Mouse (Mus musculus) left cerebral cortex, adult 2 months (tissue): ENCODE results near the gene Polr2g. TPM values are rescaled to one million over a fixed set of nuclear protein-coding genes. Genes with fewer than 3 reads are reported as not detected.

ENCODE experiments used
- DNase-seq, 2 experiments: peaks; one replicate each; pipeline ENCODE4 v3.0.0; 2021 to 2022; ENCODE audit warnings: low spot score in 2 of 2, mixed read lengths in 1 of 2; ENCODE audit errors: extremely low spot score in 1 of 2
- H3K27ac ChIP-seq: fragments of 200-600 bp; 2 replicates; pipeline ENCODE4 v1.8.1; 2022
- H3K4me3 ChIP-seq: fragments of 200-600 bp; 2 replicates; pipeline ENCODE4 v1.8.1; 2022
- CTCF ChIP-seq: fragments of 200-600 bp; IDR thresholded peaks from 2 replicates; pipeline ENCODE4 v1.8.1; 2022; ENCODE audit warnings: antibody characterized with exemption, mild to moderate bottlenecking, moderate library complexity
- intact Hi-C: fragments of 180-260 bp; cut with DNase I; formaldehyde crosslinking; loops from one replicate; pipeline ENCODE4 v1.15.1; 2025
- total RNA-seq, 2 experiments: library from RNA; stranded (reverse); gene quantifications; 2 replicates each; pipeline ENCODE4 v1.2.3; 2021

Polr2g gene
- total RNA-seq, 2 experiments from 2014 or later: 96.6 to 105 TPM

GRCm38 (mm10) chr19:8774086-8774835 is 24.1 kb downstream of the Polr2g start, which contains the start of gene Tmem179b:
Gene Tmem179b, minus strand, starts transcription at chr19:8774467.
- intact Hi-C loops: loop anchor here (1.0 to 2.0 kb wide), 2 partner anchors 17 to 45 kb away; partner anchors contain the start of genes Nxf1 and Ttc9c
- H3K27ac ChIP-seq: peak within 1 kb of the TSS; percentile 97
- peak; percentile 94 to 96 for DNase-seq
- H3K4me3 ChIP-seq: peak within 1 kb of the TSS; percentile 80
- no peak; the same call in 1 of the 2 replicates for TF ChIP-seq CTCF

DNA sequence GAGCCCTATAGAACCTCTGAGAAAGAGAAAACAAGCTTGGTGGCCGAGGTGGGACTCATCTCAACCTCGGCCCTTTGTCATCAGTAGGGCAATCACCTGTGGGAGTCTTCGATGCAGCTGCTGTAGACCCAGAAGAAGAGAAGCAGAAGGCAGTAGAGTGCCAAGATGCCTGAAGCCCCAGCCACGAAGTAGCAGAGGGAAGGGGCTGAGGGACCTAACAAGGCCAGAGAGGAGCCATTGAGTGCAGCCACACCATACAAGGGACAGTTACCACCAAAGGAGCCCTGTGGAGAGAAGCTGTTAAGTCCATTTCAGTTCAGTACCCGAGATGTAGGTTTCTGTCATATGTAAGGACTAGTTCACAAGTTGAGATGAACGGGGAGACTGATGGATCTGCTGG is 25.0 kb downstream of the Polr2g start:
- no peak for DNase-seq
- intact Hi-C loops: no loop called here
- no peak overlapping the region; the same call in 1 of the 2 replicates for H3K27ac ChIP-seq
- no peak for TF ChIP-seq CTCF
- peak overlapping the region; percentile 80 for H3K4me3 ChIP-seq

DNA sequence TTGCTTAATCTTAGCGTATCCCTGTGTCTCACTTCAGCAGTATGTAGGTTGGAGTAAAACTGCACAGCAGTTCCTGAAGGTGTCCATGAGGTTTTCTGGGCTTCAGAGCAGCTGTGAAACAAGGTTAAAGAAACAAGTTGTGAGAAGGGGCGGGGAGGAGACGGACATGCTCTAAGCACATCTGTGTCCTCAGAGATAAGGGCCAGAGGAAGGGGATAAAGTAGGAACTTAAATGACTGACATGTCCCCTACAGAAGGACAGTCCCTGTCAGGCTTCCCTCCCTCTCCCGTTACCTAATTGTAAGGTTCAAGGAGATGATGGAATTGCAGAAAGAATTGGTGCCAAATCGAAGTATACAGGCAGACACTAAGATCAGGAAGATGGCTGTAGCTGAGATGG is 25.4 kb downstream of the Polr2g start:
- Histone ChIP-seq H3K27ac (no peak overlapping the region), H3K4me3 (no peak overlapping the region)
- TF ChIP-seq CTCF: no peak
- DNase-seq: no peak
- intact Hi-C loops: no loop called here

- Histone ChIP-seq H3K27ac (peak within 1 kb of the TSS; percentile 93), H3K4me3 (peak within 1 kb of the TSS; percentile 67)
- intact Hi-C loops: no loop called here
- peak; percentile 6; the same call in 1 of the 2 replicates for TF ChIP-seq CTCF
- peak; percentile 78 to 79 for DNase-seq
Measured at GRCm38 (mm10) chr19:8770567-8771270, 27.7 kb downstream of the Polr2g start, which contains the start of gene Tmem223. Gene Tmem223, plus strand, starts transcription at chr19:8770996.

DNA sequence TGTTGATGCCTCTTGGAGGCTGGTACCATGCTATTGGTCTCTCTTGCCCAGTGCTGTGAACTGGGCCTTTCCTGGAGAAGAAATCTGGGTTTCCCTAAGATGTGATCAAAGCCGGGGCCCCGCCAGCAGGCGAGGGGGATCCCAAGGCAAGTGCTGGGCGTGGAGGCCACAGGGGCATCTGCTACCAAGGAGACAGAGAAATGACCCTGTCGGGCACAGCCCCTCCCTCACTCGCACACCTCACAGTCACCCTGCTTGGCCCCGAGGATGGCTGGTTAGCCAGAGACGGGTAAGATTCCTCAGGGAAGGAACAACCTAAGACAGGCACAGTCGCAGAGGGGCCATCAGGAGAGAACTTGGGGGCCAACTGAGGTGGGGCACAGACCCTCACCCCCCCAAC is 32.8 kb downstream of the Polr2g start:
- no peak overlapping the region for H3K27ac ChIP-seq
- intact Hi-C loops: no loop called here
- no peak for DNase-seq
- TF ChIP-seq CTCF: no peak
- H3K4me3 ChIP-seq: no peak overlapping the region

DNA sequence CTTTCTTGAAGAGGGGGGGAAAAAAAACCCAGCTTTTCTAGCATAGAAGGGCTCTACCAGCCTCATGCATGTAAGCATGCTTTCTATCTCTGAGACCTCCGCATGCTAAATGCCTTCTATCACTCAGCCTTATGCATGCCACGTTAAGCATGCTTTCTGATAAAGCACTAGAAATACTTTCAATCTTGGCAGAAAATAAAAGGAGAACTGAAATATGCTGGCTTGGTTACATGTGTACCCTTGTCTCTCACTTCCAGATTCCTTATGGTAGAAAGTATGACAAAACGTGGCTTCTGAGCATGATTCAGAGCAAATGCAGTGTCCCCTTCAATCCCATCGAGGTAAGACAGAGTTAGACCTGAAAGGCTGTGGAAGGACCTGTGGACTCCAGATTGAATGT is 35.1 kb downstream of the Polr2g start:
- no peak overlapping the region for H3K27ac ChIP-seq
- no peak for TF ChIP-seq CTCF
- DNase-seq: no peak
- intact Hi-C loops: no loop called here
- H3K4me3 ChIP-seq: no peak overlapping the region

DNA sequence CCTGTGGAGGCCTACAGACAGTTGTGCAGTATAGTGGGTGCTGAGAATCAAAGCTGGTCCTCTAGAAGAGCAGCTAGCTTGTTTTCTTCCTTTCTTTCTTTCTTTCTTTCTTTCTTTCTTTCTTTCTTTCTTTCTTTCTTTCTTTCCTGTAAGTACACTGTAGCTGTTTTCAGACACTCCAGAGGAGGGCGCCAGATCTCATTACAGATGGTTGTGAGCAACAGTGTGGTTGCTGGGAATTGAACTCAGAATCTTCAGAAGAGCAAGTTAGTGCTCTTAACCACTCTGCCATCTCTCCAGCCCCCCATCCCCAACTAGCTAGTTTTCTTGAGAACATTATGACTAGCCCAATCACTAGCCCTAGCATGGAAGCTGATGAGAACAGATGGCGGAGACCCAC is 37.6 kb downstream of the Polr2g start:
- no peak overlapping the region for H3K27ac ChIP-seq
- no peak for DNase-seq
- TF ChIP-seq CTCF: peak; percentile 10; the same call in 1 of the 2 replicates
- intact Hi-C loops: no loop called here
- no peak overlapping the region for H3K4me3 ChIP-seq

- DNase-seq: no peak
- TF ChIP-seq CTCF: no peak
- Histone ChIP-seq H3K27ac (no peak overlapping the region), H3K4me3 (no peak overlapping the region)
- intact Hi-C loops: no loop called here
Measured at GRCm38 (mm10) chr19:8758899-8759298, 39.5 kb downstream of the Polr2g start.

DNA sequence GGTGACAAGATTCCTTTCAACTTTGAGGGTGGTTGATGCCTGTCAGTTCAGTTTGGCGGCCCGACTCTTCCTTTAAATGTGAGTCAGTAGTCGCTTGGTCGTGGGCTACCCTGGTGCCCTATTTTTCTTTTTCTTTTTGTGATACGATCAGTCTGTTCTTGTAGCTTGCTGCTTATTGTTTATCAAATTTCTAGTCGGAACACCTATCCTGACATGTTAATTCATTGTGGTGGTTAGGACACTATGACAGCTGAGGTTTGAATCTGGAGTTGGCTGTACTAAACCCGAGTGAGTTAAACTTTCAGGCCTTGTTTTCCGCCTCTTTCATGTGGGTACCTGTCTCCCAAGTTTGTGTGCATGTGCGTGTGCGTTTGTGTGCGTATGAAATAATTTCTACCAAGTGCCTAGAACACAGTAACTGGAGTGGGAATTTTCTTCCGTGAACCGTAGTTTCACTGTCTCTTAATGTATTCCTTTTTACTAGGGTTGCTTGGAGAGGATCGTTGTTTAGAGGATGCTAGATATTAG is 40.8 kb downstream of the Polr2g start:
- Histone ChIP-seq H3K27ac (peak overlapping the region; percentile 91), H3K4me3 (peak overlapping the region; percentile 93)
- intact Hi-C loops: loop anchor here (1.0 kb wide), 1 partner anchor 17 kb away; the partner anchor contains the start of gene Tmem179b
- no peak for TF ChIP-seq CTCF
- DNase-seq: no peak

DNA sequence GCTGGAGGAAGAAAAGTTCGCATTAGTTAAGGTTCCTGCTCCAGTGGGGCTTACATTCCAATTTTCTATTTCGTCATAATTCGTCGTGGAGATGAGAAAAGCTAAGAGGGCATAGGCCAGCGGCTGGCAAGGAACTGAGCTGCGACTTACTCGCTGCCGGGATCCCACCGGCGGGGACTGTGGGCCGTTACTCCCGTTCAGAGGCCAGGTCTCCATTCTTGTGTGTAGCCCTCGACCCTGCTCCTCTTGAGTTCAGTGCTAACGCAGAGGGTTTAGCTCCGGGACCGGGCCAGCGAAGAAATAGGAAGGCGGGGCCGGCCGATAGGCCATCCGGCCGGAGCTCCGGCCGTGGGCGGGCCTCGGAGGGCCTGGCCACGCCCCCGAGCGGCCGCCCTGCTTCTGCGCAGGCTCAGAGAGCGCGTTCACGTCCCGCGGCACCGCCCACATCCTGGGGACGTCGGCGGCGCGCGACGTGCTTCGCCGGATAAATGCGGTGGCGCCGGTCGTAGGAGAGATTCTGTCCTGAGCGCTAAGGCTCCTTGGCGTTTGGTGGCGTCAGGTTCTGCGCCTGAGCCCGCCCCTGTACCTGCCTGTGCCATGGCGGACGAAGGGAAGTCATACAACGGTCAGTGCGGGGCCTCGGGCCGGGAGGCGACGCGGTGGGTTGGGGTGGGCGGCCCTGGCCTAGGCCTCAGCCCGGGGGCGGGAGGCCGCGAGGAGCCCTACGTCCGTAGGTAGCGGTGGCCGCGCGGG is 41.6 kb downstream of the Polr2g start, which contains the start of gene Nxf1:
TSS of gene Nxf1 (plus strand) at position 439 of the 753 bp plus-strand sequence.
- TF ChIP-seq CTCF: no peak; the same call in 1 of the 2 replicates
- peak; percentile 93 to 94 for DNase-seq
- H3K4me3 ChIP-seq: peak within 1 kb of the TSS; percentile 93
- peak within 1 kb of the TSS; percentile 91 for H3K27ac ChIP-seq
- intact Hi-C loops: loop anchor here (1.0 kb wide), 1 partner anchor 17 kb away; the partner anchor contains the start of gene Tmem179b

DNA sequence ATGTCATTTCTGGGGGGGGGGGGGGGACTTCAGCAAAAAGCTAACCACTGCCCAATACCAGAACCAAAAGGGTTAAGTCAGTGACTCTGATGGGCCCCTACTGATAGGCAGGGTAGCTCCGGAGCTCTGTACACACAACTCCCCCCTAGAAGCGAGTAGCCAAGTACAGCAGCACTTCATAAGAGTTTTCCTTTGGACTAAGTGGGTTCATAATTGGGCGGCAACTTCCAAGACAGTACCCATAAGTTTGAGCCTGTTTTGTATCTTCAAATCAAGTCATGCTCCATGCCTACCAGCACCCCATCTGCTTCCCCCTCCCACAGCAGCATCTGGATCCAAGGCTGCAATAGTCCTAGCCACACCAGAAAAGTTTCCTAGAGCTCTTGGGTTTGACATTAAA is 42.7 kb downstream of the Polr2g start:
- Histone ChIP-seq H3K4me3 (no peak overlapping the region; the same call in 1 of the 2 replicates), H3K27ac (no peak overlapping the region)
- no peak for TF ChIP-seq CTCF
- intact Hi-C loops: no loop called here
- no peak for DNase-seq
